Mouse (Mus musculus) kidney, postnatal 25 days (tissue): ENCODE results near the gene Shc2.

Experiments used
- DNase-seq, 2 experiments: peaks; one replicate each; pipeline ENCODE4 v3.0.0; 2021; ENCODE audit warnings: mixed read lengths in 2 of 2

The Shc2 gene

DNA sequence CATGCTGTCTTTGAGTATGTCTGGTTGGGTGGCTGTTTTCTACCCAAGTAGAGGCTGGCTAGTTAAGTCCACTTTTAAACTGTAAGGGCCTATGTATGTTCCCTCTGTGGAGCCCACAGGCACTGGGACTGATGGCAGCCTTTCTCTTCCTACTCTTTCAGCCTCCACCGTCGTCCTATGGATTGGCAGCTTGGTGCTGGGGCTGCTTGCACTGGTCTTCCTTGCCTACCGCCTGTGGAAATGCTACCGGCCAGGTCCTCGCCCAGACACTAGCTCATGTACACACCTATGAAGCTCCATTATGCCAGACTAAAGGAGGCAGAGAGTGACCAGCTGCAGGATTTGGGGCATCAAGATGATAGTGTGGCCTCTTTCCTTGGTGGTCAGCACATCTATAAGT is 30.4 kb upstream of the Shc2 start:
- DNase-seq: no peak

DNA sequence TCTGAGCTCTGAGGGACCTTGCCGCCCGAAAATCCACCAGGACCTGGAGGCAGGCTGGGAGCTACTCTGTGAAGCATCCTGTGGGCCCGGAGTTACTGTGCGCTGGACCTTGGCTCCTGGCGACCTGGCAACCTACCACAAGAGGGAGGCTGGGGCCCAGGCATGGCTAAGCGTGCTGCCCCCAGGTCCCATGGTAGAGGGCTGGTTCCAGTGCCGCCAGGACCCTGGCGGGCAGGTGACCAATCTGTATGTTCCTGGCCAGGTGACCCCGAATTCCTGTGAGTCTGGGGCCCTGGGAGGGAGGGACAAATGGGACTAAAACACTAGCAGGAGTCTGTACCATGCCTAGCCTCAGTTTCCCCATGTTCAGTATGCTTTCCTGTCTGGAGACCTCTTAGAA is 28.8 kb upstream of the Shc2 start:
- no peak for DNase-seq

DNA sequence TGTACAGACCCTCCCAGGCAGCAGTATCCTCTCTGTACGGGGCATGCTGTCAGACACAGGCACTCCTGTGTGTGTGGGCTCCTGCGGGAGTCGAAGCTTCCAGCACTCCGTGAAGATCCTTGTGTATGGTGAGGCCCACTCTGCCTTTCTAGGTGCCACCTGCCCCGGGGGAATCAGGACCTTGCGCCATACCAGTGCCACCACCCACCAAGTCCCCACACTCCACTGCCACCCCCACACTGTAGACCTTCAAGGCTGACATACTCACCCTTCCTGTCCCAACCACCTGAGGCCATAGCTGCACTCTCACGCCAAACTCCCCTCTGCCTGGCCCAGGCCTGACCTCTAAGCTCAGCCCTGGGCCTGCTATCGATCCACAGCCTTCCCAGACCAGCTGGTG is 27.3 kb upstream of the Shc2 start:
- DNase-seq: no peak

GRCm38 (mm10) chr10:79664131-79664665 is 26.5 kb upstream of the Shc2 start, which contains the start of gene Madcam1:
TSS of gene Madcam1 (plus strand) at chr10:79664559.
- peak; percentile 70 to 83 for DNase-seq

- DNase-seq: no peak
Measured at GRCm38 (mm10) chr10:79661861-79662260, 24.1 kb upstream of the Shc2 start.

- no peak for DNase-seq
Measured at GRCm38 (mm10) chr10:79660298-79660697, 22.6 kb upstream of the Shc2 start.

GRCm38 (mm10) chr10:79658829-79659228 is 21.1 kb upstream of the Shc2 start:
- peak in 1 of 2 experiments; percentile 26 for DNase-seq

DNA sequence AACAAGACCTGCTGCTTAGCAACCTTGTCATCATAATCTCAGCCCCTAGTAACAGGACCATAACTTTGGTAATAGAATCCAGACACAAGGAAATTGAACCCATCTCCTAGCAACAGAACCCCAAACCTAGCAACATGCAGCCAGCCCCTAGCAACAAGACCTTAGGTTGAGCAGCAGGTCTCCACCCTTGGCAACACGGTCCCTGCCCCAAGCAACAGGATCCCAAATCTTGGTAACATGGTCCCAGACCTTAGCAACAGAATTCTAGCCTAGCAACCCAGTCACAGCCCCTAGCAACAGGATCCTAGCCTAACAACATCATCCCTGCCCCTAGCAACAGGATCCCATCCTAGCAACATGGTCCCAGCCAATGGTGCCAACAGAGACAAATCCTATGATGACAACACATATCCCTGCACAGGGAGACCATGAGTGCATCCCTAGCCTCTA is 17.3 kb upstream of the Shc2 start:
- no peak for DNase-seq

DNA sequence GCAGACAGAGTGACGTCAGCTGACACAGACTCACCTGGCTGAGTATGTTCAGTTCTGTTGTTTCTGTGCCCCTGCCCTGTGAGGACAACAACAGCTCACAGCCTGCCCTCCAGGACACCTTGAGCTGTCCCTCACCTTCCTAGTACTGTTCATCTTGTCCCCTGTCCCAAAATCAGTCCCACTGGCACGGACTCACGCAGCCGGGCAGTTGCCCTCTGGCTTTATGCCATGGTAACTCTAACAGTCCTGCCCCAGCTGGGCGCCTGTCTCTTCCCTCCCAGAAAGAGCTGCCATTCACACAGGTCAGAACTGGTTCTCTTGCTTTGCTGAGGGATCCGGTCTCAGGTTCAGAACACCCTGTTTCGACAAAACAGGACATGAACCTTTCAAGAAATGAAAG is 15.1 kb upstream of the Shc2 start:
- peak in 1 of 2 experiments; percentile 61 for DNase-seq

GRCm38 (mm10) chr10:79649070-79649751 is 11.5 kb upstream of the Shc2 start:
- DNase-seq: peak; percentile 72 to 83

GRCm38 (mm10) chr10:79645711-79646110 is 8.0 kb upstream of the Shc2 start, which contains the start of gene Odf3l2:
TSS of gene Odf3l2 (minus strand) at chr10:79645738.
- no peak for DNase-seq

GRCm38 (mm10) chr10:79638486-79639204 is 927 bp upstream of the Shc2 start:
- DNase-seq: no peak

GRCm38 (mm10) chr10:79636287-79636686 is 1.4 kb downstream of the Shc2 start:
- no peak for DNase-seq

GRCm38 (mm10) chr10:79633006-79633777 is 4.5 kb downstream of the Shc2 start:
- no peak for DNase-seq

- no peak for DNase-seq
Measured at GRCm38 (mm10) chr10:79631432-79631831, 6.3 kb downstream of the Shc2 start.

- no peak for DNase-seq
Measured at GRCm38 (mm10) chr10:79628377-79628776, 9.3 kb downstream of the Shc2 start.

DNA sequence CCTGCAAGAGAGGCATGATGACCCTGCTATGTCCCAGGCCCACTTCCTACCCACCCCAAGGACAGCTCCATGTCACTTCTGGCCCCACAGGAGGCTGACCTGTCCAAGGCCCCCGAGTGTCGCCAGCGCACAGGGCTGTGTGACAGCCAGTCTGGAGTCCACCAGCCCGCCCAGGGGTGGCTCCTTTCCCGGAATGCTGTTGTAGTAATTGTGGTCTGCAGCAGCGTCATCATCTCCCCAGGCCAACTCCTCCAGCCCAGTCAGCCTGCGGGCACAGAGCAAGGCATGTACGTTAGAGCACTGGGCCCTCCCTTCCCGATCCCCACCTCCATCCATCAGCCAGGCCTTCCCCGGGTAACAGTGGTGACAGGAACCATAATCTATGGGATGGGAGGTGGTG is 11.6 kb downstream of the Shc2 start:
- DNase-seq: no peak

DNA sequence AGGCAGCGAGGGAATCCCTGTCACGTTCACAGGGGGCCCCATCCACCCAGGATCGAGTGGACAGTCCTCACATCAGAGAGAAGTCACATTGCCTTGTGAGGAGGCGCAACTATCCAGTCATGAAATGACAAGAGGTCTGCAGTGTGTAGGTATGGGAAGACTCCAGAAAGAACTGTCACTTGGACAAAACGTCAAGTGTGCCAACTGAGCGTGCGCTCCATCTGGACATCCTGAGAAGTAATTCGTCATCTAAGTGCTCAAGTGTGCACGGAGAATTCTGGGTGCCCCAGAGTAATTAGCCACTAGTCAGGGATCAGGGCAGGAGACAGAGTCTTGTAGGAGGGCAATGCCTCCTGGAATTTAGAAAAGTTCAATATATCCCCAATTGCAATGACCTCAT is 12.3 kb downstream of the Shc2 start:
- no peak for DNase-seq

- DNase-seq: no peak
Measured at GRCm38 (mm10) chr10:79623950-79624349, 13.8 kb downstream of the Shc2 start.

DNA sequence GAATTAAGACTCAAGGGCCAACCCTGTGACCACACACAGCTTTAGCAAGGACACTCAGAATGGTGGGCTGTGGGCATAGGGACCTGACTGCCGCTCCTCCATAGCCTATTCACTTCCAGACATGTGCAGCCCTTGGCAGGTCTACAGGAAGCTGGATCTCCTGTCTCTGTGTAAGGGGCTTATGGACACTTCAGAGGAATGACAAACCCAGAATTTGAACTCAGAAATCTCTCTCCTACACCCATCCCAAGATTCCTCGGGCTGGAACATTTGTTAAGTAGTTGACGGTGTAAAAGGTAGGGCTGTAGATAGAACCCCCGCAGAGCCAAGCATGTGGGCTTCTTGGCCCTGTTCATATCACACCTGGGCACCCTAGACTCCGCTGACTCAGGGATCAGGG is 21.3 kb downstream of the Shc2 start:
- DNase-seq: no peak

DNA sequence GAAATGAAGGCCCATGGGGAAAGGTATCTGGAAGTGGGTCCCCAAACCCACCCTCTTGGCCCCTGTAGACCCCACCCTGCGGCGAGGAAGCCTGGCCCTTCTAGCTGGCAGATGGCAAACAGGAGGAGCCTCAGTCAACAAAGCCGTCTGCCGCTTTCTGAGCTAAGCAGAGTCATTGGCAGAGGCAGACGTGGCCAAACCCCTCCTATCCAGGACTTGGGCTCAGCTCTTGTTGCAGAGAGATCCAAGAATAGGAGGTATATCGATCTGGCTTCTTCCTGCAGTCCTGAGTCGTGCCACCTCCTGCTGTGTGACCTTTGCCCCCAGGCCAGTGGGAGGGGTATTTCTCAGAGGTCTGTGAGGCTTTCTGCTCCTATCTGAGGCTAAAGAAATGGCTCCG is 21.9 kb downstream of the Shc2 start:
- no peak for DNase-seq

- no peak for DNase-seq
Measured at GRCm38 (mm10) chr10:79614305-79614643, 23.4 kb downstream of the Shc2 start.

GRCm38 (mm10) chr10:79613578-79614304 is 24.0 kb downstream of the Shc2 start, which contains the start of gene C2cd4c:
TSS of gene C2cd4c (minus strand) at chr10:79614025.
- DNase-seq: peak; percentile 61 to 77
